Mouse (Mus musculus) hindbrain, embryonic 10.5 days (tissue): ENCODE data around the gene Ceacam18. TPM values are rescaled to one million over a fixed set of nuclear protein-coding genes. Genes with fewer than 3 reads are reported as not detected.
"Not testable (repeated sequence)": the region's sequence is repeated elsewhere in the genome, so short reads cannot be mapped to it uniquely, and the experiment has no call there.

Experiments
- DNase-seq: peaks from one replicate; pipeline ENCODE4 v3.0.0-alpha.2; 2017; ENCODE audit warnings: low spot score
- H3K27ac ChIP-seq: fragments of 300-500 bp; sonication (generic); 2 replicates; pipeline ENCODE4 v1.5.1; 2016; ENCODE audit warnings: mild to moderate bottlenecking, moderate library complexity
- H3K27me3 ChIP-seq: fragments of 300-500 bp; sonication (generic); 2 replicates; pipeline ENCODE4 v1.6.1; 2016; ENCODE audit warnings: mild to moderate bottlenecking; ENCODE audit not compliant: poor library complexity, insufficient read depth, severe bottlenecking
- H3K36me3 ChIP-seq: fragments of 300-500 bp; sonication (generic); 2 replicates; pipeline ENCODE4 v1.6.1; 2016; ENCODE audit warnings: mild to moderate bottlenecking, moderate library complexity
- H3K4me1 ChIP-seq: fragments of 300-500 bp; sonication (generic); replicated peaks from 2 replicates; pipeline ENCODE4 v1.6.1; 2016; ENCODE audit warnings: mild to moderate bottlenecking
- H3K4me3 ChIP-seq: fragments of 300-500 bp; sonication (generic); 2 replicates; pipeline ENCODE4 v1.5.1; 2016; ENCODE audit warnings: mild to moderate bottlenecking, moderate library complexity
- H3K9me3 ChIP-seq: fragments of 300-500 bp; sonication (generic); 2 replicates; pipeline ENCODE4 v1.6.1; 2016; ENCODE audit warnings: mild to moderate bottlenecking, moderate library complexity
- WGBS: fragments of 180-500 bp; shearing (Covaris S2); methylation state at CpG from one replicate; pipeline ENCODE4 v1.1.7; 2016; 5-methylcytosine and 5-hydroxymethylcytosine counted together
- polyA plus RNA-seq: library from polyadenylated mRNA; unstranded; fragments of >200 nt; fragmentation: Nextera tagmentation; extraction: Ambion mirVana; gene quantifications from 2 replicates; pipeline ENCODE4 v1.2.1, GENCODE M21; 2016

Gene Ceacam18
- polyA plus RNA-seq, 1 experiment from 2014 or later: not detected

DNA sequence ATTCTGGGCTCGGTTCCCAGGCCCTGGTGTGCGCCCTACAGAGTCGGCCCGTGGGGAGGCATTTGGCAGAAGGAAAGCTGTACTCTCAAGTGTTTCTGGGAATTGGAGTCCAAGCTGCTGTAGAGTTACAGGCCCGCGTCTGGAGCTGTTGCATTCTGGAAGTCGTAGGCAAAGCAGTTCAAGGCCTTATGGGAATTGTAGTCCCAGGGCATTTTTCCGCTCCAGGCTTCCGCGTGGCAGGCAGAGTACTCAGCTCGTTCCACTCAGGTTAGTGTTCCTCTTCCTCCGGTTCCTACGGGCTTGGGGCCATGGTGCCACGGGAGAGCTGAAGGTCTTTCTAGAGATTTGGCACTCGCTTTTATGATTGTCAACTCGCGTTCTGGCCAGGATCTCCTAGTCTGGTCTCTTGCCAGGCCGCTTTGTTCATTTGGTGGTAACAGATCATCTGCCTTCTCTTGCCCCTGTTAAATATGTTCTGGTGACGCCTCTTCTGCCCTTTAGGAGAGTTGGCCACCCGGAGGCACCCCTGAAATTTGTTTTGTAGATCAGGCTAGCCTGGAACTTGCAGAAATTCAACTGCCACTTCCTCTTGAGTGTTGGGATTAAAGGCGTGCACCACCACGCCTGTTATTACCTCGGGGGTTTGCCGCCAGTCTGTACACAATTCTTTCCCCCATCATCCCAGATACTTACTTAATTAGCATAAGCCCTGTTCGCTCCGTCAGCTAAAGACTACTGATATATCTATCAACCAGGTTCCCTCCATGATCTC lies 37.5 kb downstream of the Ceacam18 start, which contains the start of gene Ctu1:
Ctu1 (plus strand) TSS at position 208 of the 772 bp plus-strand sequence.
- peak within 1 kb of the TSS; percentile 75 for H3K4me3 ChIP-seq
- H3K4me1 ChIP-seq: peaks cover 13% of the 10 kb centered on the region
- peaks cover 28% of the 10 kb centered on the region for H3K36me3 ChIP-seq
- under 1% methylated on average over 26 of the region's 26 CpGs for WGBS
- peak; percentile 82 for DNase-seq
- H3K9me3 ChIP-seq: peaks cover 11% of the 10 kb centered on the region; the same call in 1 of the 2 replicates
- no peaks in the 10 kb centered on the region for H3K27me3 ChIP-seq
- peak within 1 kb of the TSS; percentile 90 for H3K27ac ChIP-seq

DNA sequence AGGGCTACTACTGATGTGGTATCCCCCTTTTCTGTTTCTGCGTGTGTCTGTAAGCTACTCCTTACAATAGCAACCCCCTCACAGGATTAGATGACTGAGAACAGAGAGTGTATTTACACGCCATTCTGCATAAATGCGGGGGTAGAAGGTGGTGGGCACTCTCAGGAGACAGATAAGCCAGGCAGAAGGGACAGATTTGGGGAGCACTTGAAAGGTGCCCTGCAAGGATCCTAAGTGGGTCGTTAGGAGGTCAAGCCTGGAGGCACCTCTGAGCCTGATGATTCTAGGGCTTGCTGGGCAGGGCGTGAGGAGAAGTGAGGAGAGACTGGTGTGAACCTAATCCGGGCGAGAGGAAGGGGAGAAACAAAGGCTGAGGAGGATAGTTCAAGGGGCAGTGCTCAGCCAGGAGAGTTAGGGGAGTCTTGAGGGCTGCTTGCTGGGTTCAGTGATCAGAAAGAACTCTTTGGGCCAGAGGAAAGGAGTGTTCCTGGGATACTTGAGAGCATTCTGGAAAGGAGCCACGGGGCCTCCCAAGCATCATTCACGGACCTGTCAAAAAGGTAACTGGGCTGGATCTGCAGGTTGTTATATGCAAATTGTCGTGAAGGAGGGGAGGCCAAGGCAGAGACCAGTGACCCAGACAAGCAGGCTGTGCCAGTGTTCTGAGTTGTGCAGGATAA lies 38.2 kb downstream of the Ceacam18 start:
- WGBS: 20% methylated on average over 10 of the region's 10 CpGs
- peak overlapping the region; percentile 90 for H3K27ac ChIP-seq
- H3K36me3 ChIP-seq: peaks cover 35% of the 10 kb centered on the region
- peak; percentile 24 for DNase-seq
- no peaks in the 10 kb centered on the region for H3K27me3 ChIP-seq
- peaks cover 13% of the 10 kb centered on the region for H3K4me1 ChIP-seq
- peaks cover 18% of the 10 kb centered on the region; the same call in 1 of the 2 replicates for H3K9me3 ChIP-seq
- H3K4me3 ChIP-seq: peak overlapping the region; percentile 75

DNA sequence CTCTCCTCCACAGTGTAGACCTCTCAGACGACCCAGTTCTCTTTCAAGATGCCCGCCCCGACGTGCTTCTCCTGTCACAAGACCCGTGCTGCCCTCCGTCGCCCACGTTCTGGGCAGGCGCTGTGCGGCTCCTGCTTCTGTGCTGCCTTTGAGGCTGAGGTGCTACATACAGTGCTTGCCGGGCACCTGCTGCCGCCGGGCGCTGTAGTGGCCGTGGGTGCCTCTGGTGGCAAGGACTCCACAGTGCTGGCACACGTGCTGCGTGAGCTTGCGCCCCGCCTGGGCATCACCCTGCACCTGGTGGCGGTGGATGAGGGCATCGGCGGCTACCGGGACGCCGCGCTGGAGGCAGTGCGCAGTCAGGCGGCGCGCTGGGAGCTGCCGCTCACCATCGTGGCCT lies 40.6 kb downstream of the Ceacam18 start:
- DNase-seq: no peak
- Histone ChIP-seq H3K27ac (no peak overlapping the region), H3K9me3 (peaks cover 23% of the 10 kb centered on the region; the same call in 1 of the 2 replicates), H3K27me3 (no peaks in the 10 kb centered on the region), H3K4me3 (no peak overlapping the region), H3K4me1 (peaks cover 13% of the 10 kb centered on the region), H3K36me3 (peaks cover 44% of the 10 kb centered on the region)
- 91% methylated on average over 32 of the region's 32 CpGs for WGBS

DNA sequence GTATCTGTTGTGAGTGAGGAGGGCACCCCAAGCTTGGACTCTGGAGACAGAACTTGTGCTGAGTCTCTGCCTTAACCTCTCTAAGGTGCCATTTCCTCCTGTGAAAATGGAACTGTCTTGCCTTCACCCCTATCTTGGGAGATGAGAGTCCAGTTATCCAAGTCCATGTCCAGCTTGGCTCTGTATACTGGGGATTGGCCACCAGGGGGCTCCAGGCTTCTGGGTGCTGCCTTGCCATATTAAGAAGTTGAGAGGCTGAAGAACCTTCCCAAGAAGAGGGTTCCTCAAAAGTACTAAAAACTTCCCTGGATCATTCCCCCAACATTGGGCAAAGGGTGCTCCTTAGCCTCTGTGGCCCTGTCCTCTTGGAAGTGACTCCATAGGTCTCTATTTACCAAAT lies 44.0 kb downstream of the Ceacam18 start:
- no peak overlapping the region for H3K4me3 ChIP-seq
- no peaks in the 10 kb centered on the region for H3K4me1 ChIP-seq
- peaks cover 44% of the 10 kb centered on the region for H3K36me3 ChIP-seq
- peak; percentile 41 for DNase-seq
- no peak overlapping the region for H3K27ac ChIP-seq
- peaks cover 23% of the 10 kb centered on the region; the same call in 1 of the 2 replicates for H3K9me3 ChIP-seq
- H3K27me3 ChIP-seq: no peaks in the 10 kb centered on the region

DNA sequence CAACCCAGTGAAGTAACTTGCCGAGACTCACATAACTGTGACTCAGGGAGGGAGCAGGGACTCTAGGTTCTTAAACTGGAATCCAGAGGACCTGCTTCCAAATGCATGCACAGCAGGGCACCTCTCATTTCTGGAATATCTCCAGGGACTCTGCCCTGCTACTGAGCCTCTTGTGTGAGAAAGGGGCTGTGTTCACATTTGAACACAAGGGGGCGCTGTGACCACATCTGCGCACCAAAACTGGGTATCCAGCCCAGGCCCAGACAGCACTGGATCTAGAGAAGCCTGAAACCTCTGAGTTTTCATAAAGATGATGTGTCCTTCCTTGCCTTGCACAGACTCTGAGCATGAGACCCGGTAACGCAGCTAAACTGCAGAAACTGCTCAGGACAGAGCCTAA lies 46.5 kb downstream of the Ceacam18 start:
- no peaks in the 10 kb centered on the region for H3K27me3 ChIP-seq
- WGBS: 20% methylated on average over 5 of the region's 5 CpGs
- H3K27ac ChIP-seq: no peak overlapping the region
- peaks cover 18% of the 10 kb centered on the region; the same call in 1 of the 2 replicates for H3K9me3 ChIP-seq
- no peak overlapping the region for H3K4me3 ChIP-seq
- peak; percentile 68 for DNase-seq
- H3K36me3 ChIP-seq: peaks cover 27% of the 10 kb centered on the region
- H3K4me1 ChIP-seq: no peaks in the 10 kb centered on the region

DNA sequence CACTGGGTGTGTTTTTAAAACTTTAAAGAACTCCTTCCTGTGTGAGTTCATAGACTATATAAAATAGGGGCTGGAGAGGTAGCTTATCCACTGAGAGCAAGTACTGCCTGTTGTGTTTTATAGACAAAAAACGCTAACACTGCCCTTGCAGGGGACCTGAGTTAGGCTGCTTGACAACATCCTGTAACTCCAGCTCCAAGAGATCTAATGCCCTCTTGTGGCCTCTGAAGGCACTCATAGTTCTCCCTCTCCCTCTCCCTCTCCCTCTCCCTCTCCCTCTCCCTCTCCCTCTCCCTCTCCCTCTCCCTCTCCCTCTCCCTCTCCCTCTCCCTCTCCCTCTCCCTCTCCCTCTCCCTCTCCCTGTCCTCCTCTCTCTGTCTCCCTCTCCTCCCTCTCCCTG lies 48.0 kb downstream of the Ceacam18 start:
- WGBS: 22% methylated on average over 1 of the region's 1 CpGs
- not testable (repeated sequence) for DNase-seq

DNA sequence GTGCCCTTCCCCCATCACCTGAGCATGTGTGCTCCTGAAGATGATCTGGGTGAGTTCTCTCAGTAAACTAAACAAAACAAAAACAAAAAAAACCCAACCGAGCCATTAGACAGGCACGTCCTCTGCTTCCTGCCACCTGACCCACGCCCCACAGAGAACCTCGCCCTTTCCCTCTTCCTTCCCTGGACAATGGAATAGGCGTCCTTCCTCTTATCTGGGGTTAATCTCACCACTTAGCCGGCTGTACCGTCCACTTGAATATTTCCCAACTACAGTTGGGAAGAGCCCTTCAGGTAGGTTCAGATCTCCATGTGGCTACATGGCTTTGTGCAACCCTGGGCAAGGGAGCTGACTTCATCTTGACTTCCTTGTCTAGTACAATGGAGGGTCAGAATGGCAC lies 50.6 kb downstream of the Ceacam18 start:
- no peak overlapping the region for H3K27ac ChIP-seq
- 79% methylated on average over 7 of the region's 7 CpGs for WGBS
- no peak for DNase-seq
- H3K4me3 ChIP-seq: no peak overlapping the region
- H3K36me3 ChIP-seq: no peaks in the 10 kb centered on the region
- H3K9me3 ChIP-seq: peaks cover 2% of the 10 kb centered on the region; the same call in 1 of the 2 replicates
- H3K27me3 ChIP-seq: no peaks in the 10 kb centered on the region
- no peaks in the 10 kb centered on the region for H3K4me1 ChIP-seq

More for the DNA sequence above, 48.0 kb downstream of the Ceacam18 start:
- H3K36me3 ChIP-seq: peaks cover 11% of the 10 kb centered on the region
- not testable (repeated sequence) for H3K4me1 ChIP-seq, H3K9me3 ChIP-seq, H3K4me3 ChIP-seq, H3K27ac ChIP-seq, H3K27me3 ChIP-seq

DNA sequence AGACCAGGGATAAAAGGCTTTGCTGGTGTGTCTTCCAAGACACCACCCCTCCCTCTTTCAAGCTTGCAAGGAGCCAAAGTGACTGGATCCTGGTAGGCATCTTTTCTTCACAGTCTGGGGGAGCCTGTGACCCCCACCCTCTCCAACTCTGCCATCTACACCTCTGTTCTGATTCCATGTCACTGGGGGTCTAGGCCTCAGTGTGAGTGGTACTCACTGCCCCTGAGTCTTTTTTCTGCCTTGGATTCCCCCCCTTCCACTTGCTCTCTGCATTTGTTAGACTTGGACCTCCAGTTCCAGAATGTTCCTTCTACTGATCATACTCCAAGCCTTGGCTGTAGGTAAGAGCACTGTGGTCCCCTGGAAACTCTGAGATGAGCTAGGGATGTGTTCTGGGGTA lies 55.6 kb downstream of the Ceacam18 start, which contains the start of gene Klk14:
Klk14 (plus strand) TSS at position 301 of the 400 bp plus-strand sequence.
- Histone ChIP-seq H3K4me1 (no peaks in the 10 kb centered on the region), H3K27ac (no peak within 1 kb of the TSS), H3K36me3 (no peaks in the 10 kb centered on the region), H3K4me3 (no peak within 1 kb of the TSS), H3K27me3 (no peaks in the 10 kb centered on the region), H3K9me3 (peaks cover 2% of the 10 kb centered on the region; the same call in 1 of the 2 replicates)
- no peak for DNase-seq

Other genes starting within 250 kb of the Ceacam18 start
- 0.14 and 0.17 TPM in 2 replicates for gene Siglecg, start 226.5 kb upstream of the Ceacam18 start, polyA plus RNA-seq
- not detected in 2 replicates for gene Lim2, start 207.0 kb upstream of the Ceacam18 start, polyA plus RNA-seq
- gene Nkg7, start 197.6 kb upstream of the Ceacam18 start, polyA plus RNA-seq: not detected in 2 replicates
- gene Cldnd2, start 193.9 kb upstream of the Ceacam18 start, polyA plus RNA-seq: not detected in 2 replicates
- gene Etfb, start 190.6 kb upstream of the Ceacam18 start, polyA plus RNA-seq: 226 and 249 TPM in 2 replicates
- gene Gm45233, start 190.6 kb upstream of the Ceacam18 start, polyA plus RNA-seq: 0.47 and 0.51 TPM in 2 replicates
- gene Vsig10l, start 171.6 kb upstream of the Ceacam18 start, polyA plus RNA-seq: 1.5 and 3.8 TPM in 2 replicates
- gene Iglon5, start 144.6 kb upstream of the Ceacam18 start, polyA plus RNA-seq: 0.80 and 2.2 TPM in 2 replicates
- gene 4931406B18Rik, start 128.8 kb upstream of the Ceacam18 start, polyA plus RNA-seq: not detected in 2 replicates
- gene Cd33, start 90.3 kb upstream of the Ceacam18 start, polyA plus RNA-seq: 0.61 and 1.2 TPM in 2 replicates
- gene Zfp658, start 72.5 kb upstream of the Ceacam18 start, polyA plus RNA-seq: 5.4 and 6.1 TPM in 2 replicates
- 12.7 and 15.7 TPM in 2 replicates for gene Zfp719, start 55.1 kb upstream of the Ceacam18 start, polyA plus RNA-seq
- 0.76 and 1.1 TPM in 2 replicates for gene Zfp819, start 27.5 kb upstream of the Ceacam18 start, polyA plus RNA-seq
- gene Siglece, start 25.5 kb downstream of the Ceacam18 start, polyA plus RNA-seq: 0.36 and 0.52 TPM in 2 replicates
- gene Ctu1, start 37.3 kb downstream of the Ceacam18 start, polyA plus RNA-seq: 17.5 and 19.1 TPM in 2 replicates
- gene Klk14, start 55.7 kb downstream of the Ceacam18 start, polyA plus RNA-seq: not detected in 2 replicates
- gene Klk13, start 77.9 kb downstream of the Ceacam18 start, polyA plus RNA-seq: 0.24 and 0.31 TPM in 2 replicates
- not detected in 2 replicates for gene Klk12, start 134.2 kb downstream of the Ceacam18 start, polyA plus RNA-seq
- not detected in 2 replicates for gene Klk11, start 139.9 kb downstream of the Ceacam18 start, polyA plus RNA-seq
- gene Klk10, start 146.3 kb downstream of the Ceacam18 start, polyA plus RNA-seq: 0.55 and 0.77 TPM in 2 replicates
- gene Klk9, start 157.2 kb downstream of the Ceacam18 start, polyA plus RNA-seq: 0.13 TPM in 1 of 2 replicates, not detected in the other
- gene Klk8, start 162.9 kb downstream of the Ceacam18 start, polyA plus RNA-seq: 12.1 and 13.2 TPM in 2 replicates
- gene Klk7, start 176.6 kb downstream of the Ceacam18 start, polyA plus RNA-seq: 0.11 TPM in 1 of 2 replicates, not detected in the other
- not detected in 2 replicates for gene Klk6, start 189.8 kb downstream of the Ceacam18 start, polyA plus RNA-seq
- 0.12 TPM in 1 of 2 replicates, not detected in the other for gene Klk5, start 207.3 kb downstream of the Ceacam18 start, polyA plus RNA-seq
- 0.41 TPM in 1 of 2 replicates, not detected in the other for gene Klk4, start 246.5 kb downstream of the Ceacam18 start, polyA plus RNA-seq